Mouse (Mus musculus) bone marrow, adult 2 months (tissue): Measurements from ENCODE around the gene Alkbh1.

ENCODE experiments used
- CTCF ChIP-seq: fragments of 200-500 bp; IDR thresholded peaks from 2 replicates; pipeline ENCODE4 v1.5.1; 2011; ENCODE audit warnings: low read length, control low read depth; ENCODE audit not compliant: control insufficient read depth, insufficient read depth
- POLR2A ChIP-seq: fragments of 200-500 bp; IDR thresholded peaks from 2 replicates; pipeline ENCODE4 v1.6.1; 2011; ENCODE audit warnings: low read depth, mild to moderate bottlenecking, control low read depth, low read length, borderline replicate concordance; ENCODE audit not compliant: control insufficient read depth

- TF ChIP-seq CTCF (no peak), POLR2A (no peak)
Observed at GRCm38 (mm10) chr12:87385051-87385450, 58.8 kb downstream of the Alkbh1 start.
